Mouse (Mus musculus): ENCODE measurements around the gene Zfp64. TPM values are rescaled to one million over a fixed set of nuclear protein-coding genes. Genes with fewer than 3 reads are reported as not detected.
A peak's percentile ranks its signal among the peaks of the same experiment; 100 is the strongest.

Zfp64 gene
- polyA plus RNA-seq, 1 experiment from 2014 or later: 18.3 TPM

DNA sequence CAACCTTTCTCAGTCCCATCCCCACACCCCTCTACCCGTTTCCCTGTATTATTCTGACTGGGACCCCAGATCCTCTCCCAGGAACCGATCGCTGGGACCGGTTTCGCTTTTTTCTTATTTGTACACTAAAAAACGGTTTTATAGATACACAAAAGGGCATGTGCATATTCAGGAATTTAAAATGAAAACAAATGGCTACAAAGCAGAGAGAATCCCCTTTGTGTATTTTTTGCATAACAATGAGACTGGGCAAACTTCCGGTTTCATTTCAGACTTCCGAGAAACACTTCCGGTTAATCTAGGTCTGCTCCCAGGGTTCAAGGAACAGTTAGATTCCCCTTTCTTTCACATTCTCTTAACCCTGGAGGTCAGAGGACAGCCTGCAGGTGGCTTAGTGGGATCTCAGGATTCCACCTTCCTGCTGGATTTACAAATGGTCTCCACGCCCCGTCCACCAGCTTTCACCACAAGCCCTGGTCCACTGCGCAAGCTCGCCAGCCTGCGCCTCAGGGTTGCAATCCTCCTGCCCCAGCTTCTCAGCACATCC, 4.0 kb upstream of the Zfp64 start:
- no peak overlapping the region for H3K9ac ChIP-seq (ENCODE audit: low read length)
- peaks cover 6% of the 10 kb centered on the region for H3K4me1 ChIP-seq (ENCODE audit: control insufficient read depth, insufficient read depth, low read length)
- H3K9me3 ChIP-seq (replicated peaks; ENCODE audit: control insufficient read depth, low read length): no peaks in the 10 kb centered on the region
- no peak for ATAC-seq (replicated peaks; ENCODE audit: extremely low read depth, insufficient read depth, low FRiP score)
- no peak overlapping the region for H3K27ac ChIP-seq (ENCODE audit: low read length)
- H3K36me3 ChIP-seq (ENCODE audit: control insufficient read depth, insufficient read depth): no peaks in the 10 kb centered on the region
- H3K4me3 ChIP-seq (ENCODE audit: low read length): no peak overlapping the region
- H3K4me2 ChIP-seq (ENCODE audit: low read depth, low read length): no peak overlapping the region
- no peaks in the 10 kb centered on the region for H3K27me3 ChIP-seq (ENCODE audit: control insufficient read depth, insufficient read depth, low read length)
- WGBS: 72% methylated on average over 14 of the region's 14 CpGs

DNA sequence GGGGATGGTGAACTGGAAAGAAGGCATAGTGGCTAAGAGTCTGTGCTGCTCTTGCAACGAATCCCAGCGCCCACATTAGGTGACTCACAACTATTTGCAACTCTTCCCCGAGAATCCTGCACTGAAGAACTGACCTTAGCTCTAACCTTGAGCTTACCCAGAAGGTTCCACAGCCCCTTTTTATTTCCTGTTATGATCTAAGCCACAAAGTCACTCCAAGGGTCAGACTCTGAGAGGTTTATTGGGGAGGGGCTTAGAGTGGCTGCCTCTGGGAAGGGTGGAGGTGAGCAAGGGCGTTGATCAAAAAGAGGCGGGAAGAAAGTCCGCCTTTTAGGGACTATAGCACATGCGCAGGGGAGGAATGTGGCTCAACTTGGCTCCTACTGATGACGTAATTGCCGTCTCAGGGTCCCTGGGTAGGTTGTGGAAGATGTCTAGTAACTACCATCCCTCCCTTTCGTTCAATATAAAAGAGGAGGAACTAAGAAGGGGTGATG, 511 bp upstream of the Zfp64 start:
- Histone ChIP-seq H3K27me3 (ENCODE audit: control insufficient read depth, insufficient read depth, low read length) (no peaks in the 10 kb centered on the region), H3K9me3 (replicated peaks; ENCODE audit: control insufficient read depth, low read length) (no peaks in the 10 kb centered on the region), H3K4me2 (ENCODE audit: low read depth, low read length) (peak overlapping the region; percentile 80), H3K9ac (ENCODE audit: low read length) (peak overlapping the region; percentile 96), H3K4me1 (ENCODE audit: control insufficient read depth, insufficient read depth, low read length) (peaks cover 15% of the 10 kb centered on the region), H3K36me3 (ENCODE audit: control insufficient read depth, insufficient read depth) (0 out of 2 replicates have a peak, but pooled peaks cover 5% of the 10 kb centered on the region), H3K4me3 (ENCODE audit: low read length) (peak overlapping the region; percentile 94), H3K27ac (ENCODE audit: low read length) (peak overlapping the region; percentile 91)
- WGBS: 48% methylated on average over 10 of the region's 10 CpGs
- ATAC-seq (replicated peaks; ENCODE audit: extremely low read depth, insufficient read depth, low FRiP score): 0 out of 2 replicates have a peak, but pooled peaks have one; percentile 1

DNA sequence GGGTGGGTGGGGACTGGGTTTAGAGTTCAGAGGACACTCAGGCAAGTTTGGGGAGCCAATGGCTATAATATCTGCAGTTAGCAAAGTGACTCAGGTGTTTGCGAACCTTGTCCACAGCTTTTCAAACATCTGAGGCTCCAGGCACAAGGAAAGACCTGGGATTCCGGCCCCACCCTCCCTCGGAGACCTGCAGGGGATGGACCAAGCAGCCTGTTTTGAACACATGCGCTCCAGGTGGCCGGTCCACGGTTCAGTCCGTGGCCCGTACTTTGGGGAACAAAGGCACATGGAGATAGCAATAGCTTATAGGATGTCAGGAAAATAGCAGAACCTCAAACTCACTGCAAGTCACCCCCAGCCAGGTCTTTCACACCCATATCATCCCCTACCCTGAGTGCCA, 1.0 kb downstream of the Zfp64 start:
- ATAC-seq (replicated peaks; ENCODE audit: extremely low read depth, insufficient read depth, low FRiP score): no peak

DNA sequence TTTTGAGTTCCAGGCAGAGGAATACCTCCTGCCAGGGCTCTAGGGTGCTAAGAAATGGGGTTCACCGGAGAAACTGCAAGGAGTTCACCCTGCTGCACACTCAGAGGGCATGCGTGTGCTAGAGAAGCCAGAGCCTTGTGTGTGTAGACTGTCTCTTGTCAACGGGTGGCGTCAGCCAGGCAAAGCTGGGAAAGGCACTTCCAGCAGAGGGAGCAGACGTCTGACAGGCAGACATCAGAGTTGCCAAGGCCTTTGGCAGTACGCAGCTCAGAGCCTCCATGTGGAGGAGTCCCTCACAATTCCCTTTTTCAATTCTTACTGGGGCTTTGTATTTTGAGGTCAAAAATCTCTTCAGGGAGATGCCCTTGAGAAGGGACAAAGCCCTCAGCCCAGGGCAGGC, 6.9 kb downstream of the Zfp64 start:
- Histone ChIP-seq H3K4me2 (ENCODE audit: low read depth, low read length) (no peak overlapping the region), H3K27me3 (ENCODE audit: control insufficient read depth, insufficient read depth, low read length) (no peaks in the 10 kb centered on the region), H3K4me1 (ENCODE audit: control insufficient read depth, insufficient read depth, low read length) (no peaks in the 10 kb centered on the region; the same call in 1 of the 2 replicates), H3K36me3 (ENCODE audit: control insufficient read depth, insufficient read depth) (peaks cover 60% of the 10 kb centered on the region), H3K9me3 (replicated peaks; ENCODE audit: control insufficient read depth, low read length) (no peaks in the 10 kb centered on the region), H3K27ac (ENCODE audit: low read length) (no peak overlapping the region), H3K4me3 (ENCODE audit: low read length) (no peak overlapping the region), H3K9ac (ENCODE audit: low read length) (no peak overlapping the region)
- ATAC-seq (replicated peaks; ENCODE audit: extremely low read depth, insufficient read depth, low FRiP score): no peak
- 77% methylated on average over 6 of the region's 6 CpGs for WGBS

More for the DNA sequence above, 1.0 kb downstream of the Zfp64 start:
- H3K4me2 ChIP-seq (ENCODE audit: low read depth, low read length): peak overlapping the region; percentile 80
- H3K4me3 ChIP-seq (ENCODE audit: low read length): peak overlapping the region; percentile 94
- H3K27me3 ChIP-seq (ENCODE audit: control insufficient read depth, insufficient read depth, low read length): no peaks in the 10 kb centered on the region
- 8% methylated on average over 8 of the region's 8 CpGs for WGBS
- H3K9me3 ChIP-seq (replicated peaks; ENCODE audit: control insufficient read depth, low read length): no peaks in the 10 kb centered on the region
- H3K36me3 ChIP-seq (ENCODE audit: control insufficient read depth, insufficient read depth): peaks cover 21% of the 10 kb centered on the region
- H3K4me1 ChIP-seq (ENCODE audit: control insufficient read depth, insufficient read depth, low read length): peaks cover 15% of the 10 kb centered on the region
- H3K9ac ChIP-seq (ENCODE audit: low read length): peak overlapping the region; percentile 96
- no peak overlapping the region for H3K27ac ChIP-seq (ENCODE audit: low read length)

DNA sequence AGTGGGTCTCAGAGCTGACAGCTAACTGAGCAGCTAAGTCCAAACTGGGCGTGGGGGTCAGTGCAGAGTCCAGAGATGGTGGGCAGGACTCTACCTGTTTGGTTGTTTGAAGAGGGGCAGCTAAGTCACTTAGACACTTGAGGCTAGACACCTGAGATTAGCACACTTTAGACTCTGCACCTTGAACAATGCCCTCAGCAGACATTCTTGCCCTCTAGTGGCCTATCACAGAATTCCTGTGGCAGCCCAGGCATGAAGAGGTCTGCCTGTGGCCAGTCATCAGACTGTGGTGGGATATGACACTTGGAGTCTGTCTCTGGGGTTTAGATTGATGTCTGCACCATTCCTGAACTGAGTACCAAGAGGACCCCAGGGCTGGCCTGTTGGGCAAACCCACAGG, 7.7 kb downstream of the Zfp64 start:
- Histone ChIP-seq H3K4me1 (ENCODE audit: control insufficient read depth, insufficient read depth, low read length) (no peaks in the 10 kb centered on the region), H3K27ac (ENCODE audit: low read length) (no peak overlapping the region), H3K4me2 (ENCODE audit: low read depth, low read length) (no peak overlapping the region), H3K36me3 (ENCODE audit: control insufficient read depth, insufficient read depth) (peaks cover 66% of the 10 kb centered on the region), H3K9me3 (replicated peaks; ENCODE audit: control insufficient read depth, low read length) (no peaks in the 10 kb centered on the region), H3K9ac (ENCODE audit: low read length) (no peak overlapping the region), H3K27me3 (ENCODE audit: control insufficient read depth, insufficient read depth, low read length) (no peaks in the 10 kb centered on the region), H3K4me3 (ENCODE audit: low read length) (no peak overlapping the region)
- ATAC-seq (replicated peaks; ENCODE audit: extremely low read depth, insufficient read depth, low FRiP score): no peak
- WGBS: 90% methylated on average over 1 of the region's 1 CpGs

DNA sequence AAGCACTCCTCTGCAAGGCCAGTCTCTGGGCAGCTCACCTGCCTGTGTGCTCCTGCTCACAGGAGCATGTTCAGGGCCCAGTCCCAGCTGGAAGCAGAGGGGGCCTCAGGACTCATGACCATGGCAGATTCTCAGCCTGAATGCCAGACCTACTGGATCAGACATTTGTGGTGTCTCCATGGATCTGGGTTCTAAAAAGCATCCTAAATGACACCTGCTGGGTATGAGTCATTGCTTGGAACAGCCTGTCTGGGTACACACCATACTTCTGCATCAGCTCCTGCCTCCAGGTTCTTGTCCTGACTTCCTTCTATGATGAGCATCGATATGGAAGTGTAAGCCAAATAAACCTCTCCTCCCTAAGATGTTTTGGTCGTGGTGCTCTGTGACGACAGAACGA, 11.4 kb downstream of the Zfp64 start:
- Histone ChIP-seq H3K27ac (ENCODE audit: low read length) (no peak overlapping the region), H3K4me3 (ENCODE audit: low read length) (no peak overlapping the region), H3K27me3 (ENCODE audit: control insufficient read depth, insufficient read depth, low read length) (no peaks in the 10 kb centered on the region), H3K4me1 (ENCODE audit: control insufficient read depth, insufficient read depth, low read length) (no peaks in the 10 kb centered on the region), H3K4me2 (ENCODE audit: low read depth, low read length) (no peak overlapping the region), H3K9ac (ENCODE audit: low read length) (no peak overlapping the region), H3K36me3 (ENCODE audit: control insufficient read depth, insufficient read depth) (peaks cover 58% of the 10 kb centered on the region), H3K9me3 (replicated peaks; ENCODE audit: control insufficient read depth, low read length) (no peaks in the 10 kb centered on the region)
- no peak for ATAC-seq (replicated peaks; ENCODE audit: extremely low read depth, insufficient read depth, low FRiP score)
- WGBS: 83% methylated on average over 4 of the region's 4 CpGs

DNA sequence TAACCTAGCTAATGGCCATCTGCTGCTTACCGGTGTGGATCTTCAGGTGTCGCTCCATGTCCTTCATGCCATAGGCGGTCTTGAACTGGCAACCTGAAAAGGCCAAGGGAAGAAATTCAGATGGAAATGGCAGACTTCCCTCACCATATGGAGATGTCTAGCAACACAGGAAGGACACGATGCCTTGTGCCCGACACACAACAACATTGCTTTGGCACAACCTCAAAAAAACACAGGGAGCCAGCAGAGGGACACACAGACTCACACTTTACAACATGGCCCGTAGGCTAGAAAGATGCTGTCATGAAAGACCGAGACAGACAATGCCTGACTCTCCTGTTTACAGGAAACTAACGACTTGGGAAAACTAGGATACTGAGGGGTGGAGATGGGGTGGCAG, 15.4 kb downstream of the Zfp64 start:
- H3K27me3 ChIP-seq (ENCODE audit: control insufficient read depth, insufficient read depth, low read length): no peaks in the 10 kb centered on the region
- H3K4me1 ChIP-seq (ENCODE audit: control insufficient read depth, insufficient read depth, low read length): no peaks in the 10 kb centered on the region
- H3K4me3 ChIP-seq (ENCODE audit: low read length): no peak overlapping the region
- H3K36me3 ChIP-seq (ENCODE audit: control insufficient read depth, insufficient read depth): peaks cover 49% of the 10 kb centered on the region
- no peak overlapping the region for H3K27ac ChIP-seq (ENCODE audit: low read length)
- H3K9me3 ChIP-seq (replicated peaks; ENCODE audit: control insufficient read depth, low read length): no peaks in the 10 kb centered on the region
- no peak for ATAC-seq (replicated peaks; ENCODE audit: extremely low read depth, insufficient read depth, low FRiP score)
- no peak overlapping the region for H3K9ac ChIP-seq (ENCODE audit: low read length)
- WGBS: 94% methylated on average over 8 of the region's 8 CpGs
- no peak overlapping the region for H3K4me2 ChIP-seq (ENCODE audit: low read depth, low read length)

DNA sequence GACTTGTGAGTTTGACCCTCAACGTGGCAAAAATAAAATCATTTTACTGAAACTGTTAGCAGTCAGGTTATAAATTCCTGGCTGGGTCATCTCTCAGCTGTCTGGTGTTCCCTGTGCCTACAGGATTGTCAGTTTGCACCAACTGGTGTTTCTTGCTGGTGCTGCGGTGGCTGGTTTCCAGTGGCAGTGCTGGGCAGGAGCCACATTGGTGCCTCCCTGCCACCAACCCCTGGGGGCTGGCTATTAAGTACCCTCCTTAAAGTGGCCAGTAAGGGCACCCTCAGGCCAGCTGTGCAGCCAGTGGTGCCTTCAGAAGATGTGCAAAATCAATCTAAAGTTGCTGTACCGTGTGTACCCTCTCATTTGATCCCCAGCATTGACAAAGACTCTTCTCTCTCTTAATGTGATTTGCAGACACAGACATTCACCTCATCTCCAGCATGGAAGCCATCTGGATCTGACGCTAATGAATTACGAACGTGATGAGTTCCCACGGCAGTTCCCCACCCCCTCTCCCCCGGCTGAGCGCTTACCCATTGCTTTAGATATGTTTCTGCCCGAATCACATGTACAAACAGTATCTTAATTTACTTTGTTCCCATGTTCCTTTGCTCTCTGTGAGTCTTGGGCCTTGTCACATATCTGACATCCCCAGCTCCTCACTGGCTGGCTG, 16.0 kb downstream of the Zfp64 start:
- no peaks in the 10 kb centered on the region for H3K9me3 ChIP-seq (replicated peaks; ENCODE audit: control insufficient read depth, low read length)
- no peak overlapping the region for H3K9ac ChIP-seq (ENCODE audit: low read length)
- no peak for ATAC-seq (replicated peaks; ENCODE audit: extremely low read depth, insufficient read depth, low FRiP score)
- H3K4me2 ChIP-seq (ENCODE audit: low read depth, low read length): no peak overlapping the region
- no peak overlapping the region for H3K4me3 ChIP-seq (ENCODE audit: low read length)
- 91% methylated on average over 10 of the region's 10 CpGs for WGBS
- H3K27me3 ChIP-seq (ENCODE audit: control insufficient read depth, insufficient read depth, low read length): no peaks in the 10 kb centered on the region
- H3K4me1 ChIP-seq (ENCODE audit: control insufficient read depth, insufficient read depth, low read length): no peaks in the 10 kb centered on the region
- H3K36me3 ChIP-seq (ENCODE audit: control insufficient read depth, insufficient read depth): peaks cover 51% of the 10 kb centered on the region
- no peak overlapping the region for H3K27ac ChIP-seq (ENCODE audit: low read length)

DNA sequence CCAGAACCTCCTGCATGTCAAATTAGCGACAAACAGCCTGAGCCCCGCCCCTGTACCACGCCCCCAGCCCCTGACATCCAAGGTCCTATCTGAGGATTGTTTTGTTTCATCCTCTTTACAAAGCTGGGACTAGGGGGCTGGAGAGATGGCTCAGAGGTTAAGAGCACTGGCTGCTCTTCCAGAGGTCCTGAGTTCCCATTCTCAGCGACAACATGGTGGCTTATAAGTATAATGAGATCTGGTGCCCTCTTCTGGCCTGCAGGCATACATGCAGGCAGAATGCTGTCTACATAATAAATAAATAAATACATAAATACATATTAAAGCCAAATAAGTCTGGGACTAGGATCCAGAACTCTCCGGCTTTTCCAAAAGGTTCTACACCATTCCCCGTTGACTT, 18.5 kb downstream of the Zfp64 start:
- Histone ChIP-seq H3K9me3 (replicated peaks; ENCODE audit: control insufficient read depth, low read length) (no peaks in the 10 kb centered on the region), H3K27me3 (ENCODE audit: control insufficient read depth, insufficient read depth, low read length) (no peaks in the 10 kb centered on the region), H3K4me1 (ENCODE audit: control insufficient read depth, insufficient read depth, low read length) (no peaks in the 10 kb centered on the region), H3K27ac (ENCODE audit: low read length) (no peak overlapping the region), H3K4me3 (ENCODE audit: low read length) (no peak overlapping the region), H3K9ac (ENCODE audit: low read length) (no peak overlapping the region), H3K4me2 (ENCODE audit: low read depth, low read length) (no peak overlapping the region), H3K36me3 (ENCODE audit: control insufficient read depth, insufficient read depth) (peaks cover 55% of the 10 kb centered on the region)
- WGBS: 88% methylated on average over 6 of the region's 6 CpGs
- no peak for ATAC-seq (replicated peaks; ENCODE audit: extremely low read depth, insufficient read depth, low FRiP score)
